Mouse (Mus musculus): ENCODE measurements around the gene Gm49721.
"Not testable (repeated sequence)": the region's sequence is repeated elsewhere in the genome, so short reads cannot be mapped to it uniquely, and the experiment has no call there.

- not testable (repeated sequence) for TF ChIP-seq CEBPB (IDR thresholded peaks at IDR 0.05; ENCODE audit: insufficient read depth, poor library complexity, severe bottlenecking); POLR2A (IDR thresholded peaks at IDR 0.05; ENCODE audit: insufficient read length, low read depth); USF1 (IDR thresholded peaks at IDR 0.05; ENCODE audit: low read depth)
These were observed 13.3 kb upstream of the Gm49721 start for GRCm38 (mm10) chr17:6965364-6965763.
